Mouse (Mus musculus) cerebellum, adult 8-10 months (tissue): ENCODE results near the gene Anp32e.

Source experiments
- DNase-seq: peaks from one replicate; pipeline ENCODE4 v3.0.0; 2022

Gene Anp32e

DNA sequence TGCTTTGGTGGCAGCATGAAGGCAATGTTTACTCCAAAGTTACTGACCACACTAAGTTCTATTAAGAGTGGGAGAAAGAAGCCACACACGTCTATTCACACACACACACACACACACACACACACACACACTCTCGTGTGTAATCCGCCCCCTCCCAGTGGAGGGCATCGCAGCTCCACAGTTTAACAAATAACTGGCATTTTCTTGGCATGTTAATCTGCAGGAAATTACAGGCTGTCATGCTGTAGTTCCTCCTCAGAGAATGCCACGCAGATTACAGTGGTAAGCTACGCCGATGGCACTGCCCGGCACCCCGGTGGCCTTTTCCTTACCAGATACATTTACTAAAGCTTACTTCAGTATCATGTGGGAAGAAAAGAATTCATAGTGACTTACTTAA lies 49.2 kb downstream of the Anp32e start:
- DNase-seq, result no peak

DNA sequence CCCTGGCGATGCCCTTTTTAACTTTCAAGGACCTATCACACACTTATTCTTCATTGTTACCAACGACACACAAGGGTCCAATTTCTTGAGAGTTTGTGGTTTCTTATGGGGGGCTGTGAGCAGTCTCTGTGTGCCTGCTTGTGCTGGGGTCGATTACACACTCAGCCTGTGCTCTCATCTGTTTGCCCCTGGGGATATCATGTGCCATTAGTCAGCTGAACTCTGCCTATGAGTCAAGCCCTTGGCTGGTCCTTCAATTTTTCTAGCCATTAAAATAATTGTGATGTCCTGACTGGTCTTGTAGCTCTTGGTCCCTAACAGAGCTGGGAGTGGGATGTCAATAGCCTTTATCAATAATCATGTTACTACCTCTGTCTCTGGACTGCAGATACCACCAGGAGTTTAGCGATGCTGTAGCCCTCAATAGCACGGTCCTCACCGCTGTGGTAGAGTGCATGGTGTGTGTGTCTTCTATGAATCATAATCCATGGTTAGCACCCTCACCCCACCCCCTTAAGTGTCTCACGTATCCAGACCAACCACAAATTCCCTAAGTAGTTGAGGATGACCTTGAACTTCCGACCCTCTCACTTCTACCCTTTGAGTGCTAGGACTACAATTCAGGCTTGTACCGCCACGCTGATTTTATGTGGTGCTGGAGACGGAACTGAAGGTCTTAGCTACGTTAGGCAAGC lies 51.4 kb downstream of the Anp32e start:
- no peak for DNase-seq

DNA sequence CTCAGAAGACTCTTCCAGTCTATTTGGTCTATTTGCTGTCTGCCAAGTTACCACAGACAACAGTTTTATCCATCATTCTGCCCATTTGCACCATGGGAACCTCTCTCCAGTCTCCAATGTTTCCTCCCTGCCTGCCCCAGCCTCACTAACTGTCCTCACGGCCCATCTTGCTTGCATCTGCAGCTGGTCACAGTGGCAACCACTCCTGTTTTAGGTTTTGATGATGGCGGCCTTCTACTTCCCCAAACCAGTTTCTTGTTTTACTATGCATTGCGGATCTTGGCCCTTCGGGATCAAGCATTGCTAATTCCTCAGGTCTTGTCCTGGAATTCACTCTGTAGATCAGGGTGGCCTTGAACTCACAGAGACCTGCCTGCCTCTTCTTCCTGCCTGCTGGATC lies 53.1 kb downstream of the Anp32e start:
- DNase-seq, result no peak

DNA sequence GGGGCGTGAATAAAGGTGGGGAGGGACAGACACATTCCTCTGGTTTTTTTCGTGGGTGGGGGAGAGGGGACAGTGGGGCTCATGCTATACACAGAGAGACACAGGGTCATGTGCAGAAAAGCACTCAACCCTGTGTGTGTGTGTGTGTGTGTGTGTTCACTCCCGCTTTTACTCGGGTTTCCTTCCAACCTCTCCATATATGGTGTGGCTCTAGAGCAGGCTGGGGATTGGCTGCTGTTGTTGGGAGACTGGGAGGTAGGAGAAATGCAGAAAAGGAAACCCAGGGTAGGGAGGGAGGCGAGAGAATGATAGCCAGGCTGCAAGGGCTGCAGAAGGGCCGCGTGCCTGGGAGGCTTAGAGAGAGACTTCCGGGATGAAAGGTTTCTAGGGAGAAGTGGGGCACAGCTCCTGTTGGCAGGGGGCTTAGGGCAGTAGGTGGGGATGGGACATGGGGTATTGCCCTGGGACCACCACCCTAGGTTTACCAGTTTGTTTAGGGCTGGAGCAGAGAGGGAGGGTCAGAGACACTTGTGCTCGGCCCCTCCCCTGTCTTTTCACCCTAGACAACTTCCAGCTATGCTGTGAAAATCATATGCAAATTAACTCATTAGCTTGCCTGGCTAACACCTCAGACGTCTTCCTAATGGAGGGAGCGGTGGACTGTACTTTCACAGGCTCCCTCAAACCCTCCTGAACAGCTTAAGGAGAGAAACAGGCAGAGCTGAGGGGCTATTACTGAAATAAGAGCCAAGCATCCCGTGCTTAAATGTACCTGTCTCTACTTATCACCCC lies 56.4 kb downstream of the Anp32e start:
- DNase-seq, result peak; percentile 64

DNA sequence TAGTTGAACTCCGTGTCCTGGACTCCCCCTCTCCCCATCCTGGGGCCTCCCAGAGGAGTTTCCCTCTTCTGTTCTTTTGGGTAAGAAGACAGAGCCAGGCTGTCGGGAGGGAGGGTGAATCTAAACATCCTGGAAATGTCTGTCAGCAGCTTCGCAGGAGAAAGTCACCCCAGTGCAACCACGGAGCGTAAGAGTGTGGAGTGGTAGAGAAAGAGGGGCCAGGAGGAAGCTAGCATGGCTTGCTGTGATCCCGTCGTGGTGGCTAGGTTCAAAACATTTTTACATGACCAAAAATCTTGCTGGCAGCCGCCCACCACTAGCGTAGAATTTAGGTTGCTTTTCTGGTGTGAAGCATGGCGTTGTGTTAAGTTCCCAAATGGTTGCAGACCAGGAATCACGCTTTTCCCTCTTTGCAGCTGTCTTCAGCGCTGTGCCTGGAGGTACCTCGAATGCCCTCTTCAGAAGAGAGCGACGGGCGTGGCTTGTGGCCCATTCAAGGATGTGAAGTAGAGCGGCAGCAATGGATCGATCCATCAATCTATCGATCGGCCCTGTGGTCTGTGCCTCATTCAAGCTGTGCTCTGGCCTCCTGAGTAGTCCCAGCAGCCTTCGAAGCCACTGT lies 57.1 kb downstream of the Anp32e start:
- DNase-seq, result no peak

DNA sequence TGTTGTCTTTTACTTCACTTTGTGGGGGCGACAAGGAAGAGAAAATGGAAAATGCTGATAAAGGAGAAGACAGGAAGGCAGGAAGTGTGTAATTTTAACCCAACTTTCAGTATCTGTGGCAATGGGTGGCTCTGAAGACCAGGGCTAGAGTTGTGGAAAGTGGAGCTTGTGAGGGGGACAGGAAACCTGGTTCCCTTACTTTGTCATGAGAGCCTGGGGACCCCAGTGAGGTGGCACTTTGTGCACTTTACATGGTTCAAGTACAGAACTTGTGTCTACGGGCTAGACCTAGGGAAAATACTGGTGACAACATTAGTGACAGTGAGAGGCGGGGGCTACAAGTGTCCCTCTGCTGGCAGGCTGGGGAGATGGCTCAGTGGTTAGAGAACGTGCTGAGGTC lies 57.9 kb downstream of the Anp32e start:
- DNase-seq, result no peak

DNA sequence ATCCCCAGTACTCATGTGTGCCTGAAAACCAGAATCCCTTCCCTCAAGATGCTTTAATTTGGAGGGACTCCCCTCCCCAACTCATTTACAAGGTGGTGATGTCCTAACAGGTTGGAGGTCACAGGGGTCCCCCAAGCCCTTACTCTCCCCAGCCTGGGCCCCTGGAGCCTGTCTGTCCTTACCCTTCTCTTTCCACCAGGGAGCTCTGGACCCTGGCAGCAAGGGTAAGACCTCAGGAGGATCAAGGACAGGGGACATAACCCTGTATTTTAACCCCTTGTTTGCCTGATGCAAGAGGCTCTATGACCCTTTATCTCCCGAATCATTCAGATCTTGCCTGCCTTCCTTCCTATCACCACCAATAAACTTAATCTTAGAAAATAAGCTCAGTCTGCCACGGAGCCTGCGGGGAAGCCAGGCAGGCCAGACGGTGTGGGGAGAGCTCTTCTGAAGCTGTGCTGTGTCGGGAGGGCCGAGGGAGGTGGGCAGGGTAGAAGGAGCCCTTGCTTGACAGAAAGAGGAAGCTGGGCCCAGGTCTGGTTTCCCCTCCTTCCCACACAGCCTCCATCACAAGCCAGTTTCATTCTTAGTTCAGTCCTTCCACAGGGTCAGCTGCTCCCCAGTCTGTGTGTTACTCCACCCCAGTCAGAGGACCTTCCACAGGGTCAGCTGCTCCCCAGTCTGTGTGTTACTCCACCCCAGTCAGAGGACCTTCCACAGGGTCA lies 58.5 kb downstream of the Anp32e start:
- DNase-seq, result no peak

DNA sequence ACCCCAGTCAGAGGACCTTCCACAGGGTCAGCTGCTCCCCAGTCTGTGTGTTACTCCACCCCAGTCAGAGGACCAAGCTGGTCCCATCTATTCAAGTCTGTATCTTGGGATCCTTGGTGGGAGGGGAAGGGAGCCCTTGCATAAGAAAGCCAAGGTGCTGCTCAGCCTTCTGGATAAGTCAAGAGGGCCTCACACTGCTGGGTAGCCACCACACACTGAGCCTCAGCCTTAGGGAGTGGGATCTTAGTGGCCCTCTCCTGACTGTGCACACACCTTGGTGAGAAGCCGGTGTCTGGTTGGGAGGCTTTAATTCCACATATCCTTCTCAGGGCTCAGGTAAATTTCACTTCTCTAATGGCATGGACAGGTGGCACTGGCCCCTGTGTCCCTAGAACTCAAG lies 59.1 kb downstream of the Anp32e start:
- DNase-seq, result no peak

DNA sequence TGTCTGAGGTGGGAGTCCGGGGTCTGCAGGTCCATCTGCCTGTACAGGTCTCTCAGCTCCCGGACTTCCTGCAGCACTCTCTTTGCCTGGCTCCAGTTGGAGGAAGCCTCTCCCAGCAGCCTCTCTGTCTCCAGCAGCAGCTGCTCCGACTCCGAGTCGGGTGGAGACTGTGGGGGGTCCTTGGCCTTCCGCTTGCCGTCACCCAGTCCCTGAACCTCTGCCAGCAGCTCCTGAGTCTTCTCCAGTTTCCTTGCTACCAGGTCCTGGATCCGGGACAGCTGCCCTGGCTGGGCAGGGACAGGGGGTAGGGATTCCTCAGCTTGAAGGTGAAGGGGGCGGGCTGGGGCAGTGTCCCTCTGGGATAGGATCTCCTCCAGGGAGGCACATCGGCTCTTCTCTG lies 59.9 kb downstream of the Anp32e start:
- DNase-seq, result peak; percentile 65

DNA sequence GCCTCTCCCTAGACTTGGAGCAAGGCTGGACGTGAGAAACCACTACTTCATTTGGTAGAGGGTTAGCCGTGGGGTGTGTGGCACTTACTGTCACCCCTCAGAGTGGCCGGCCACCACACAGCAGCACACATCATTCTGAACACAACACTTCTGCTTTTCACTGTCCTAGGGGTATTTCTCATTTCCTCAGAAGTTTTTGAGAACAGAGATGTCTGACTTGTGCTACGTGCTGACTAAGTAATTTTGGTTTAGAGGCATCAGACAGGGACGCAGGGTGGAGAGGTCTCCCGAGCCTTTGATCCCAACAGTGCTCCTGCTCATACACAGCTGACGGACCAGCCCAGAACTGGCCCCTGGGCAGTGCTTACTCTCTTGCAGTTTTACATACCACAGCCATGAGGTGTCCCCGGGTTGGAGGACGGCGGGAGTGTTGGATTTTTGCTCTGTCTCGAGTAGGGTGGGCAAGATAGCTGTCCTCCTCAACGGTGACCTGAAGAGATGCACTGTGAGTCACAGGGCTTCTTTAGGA lies 61.4 kb downstream of the Anp32e start:
- no peak for DNase-seq

DNA sequence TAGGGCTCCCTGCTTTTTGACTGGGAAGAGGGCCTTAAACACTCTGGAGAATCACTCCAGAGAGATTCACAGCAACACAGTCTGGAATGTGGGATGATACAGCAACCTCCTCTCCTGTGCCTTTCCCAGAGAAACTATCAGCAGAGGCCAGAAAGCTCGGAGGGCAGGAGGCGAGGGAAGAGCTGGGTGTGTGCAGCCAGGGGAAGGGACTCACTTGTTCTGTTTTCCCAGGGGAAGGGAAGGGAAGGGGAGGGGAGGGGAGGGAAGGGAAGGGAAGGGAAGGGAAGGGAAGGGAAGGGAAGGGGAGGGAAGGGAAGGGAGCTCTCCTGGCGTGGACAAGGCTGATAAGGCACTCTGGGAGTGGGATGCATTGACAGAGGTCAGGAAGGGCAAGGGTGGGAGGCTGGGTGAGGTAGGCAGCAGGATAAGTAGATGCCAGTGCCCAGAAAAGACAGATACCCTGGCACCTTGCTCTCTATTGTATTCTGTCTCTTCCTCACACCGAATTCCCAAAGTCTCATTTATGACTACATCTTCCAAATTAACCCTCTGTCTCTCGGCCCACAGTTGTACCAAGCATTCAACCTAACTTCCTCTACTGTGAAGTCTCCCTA lies 64.1 kb downstream of the Anp32e start:
- DNase-seq, result no peak

DNA sequence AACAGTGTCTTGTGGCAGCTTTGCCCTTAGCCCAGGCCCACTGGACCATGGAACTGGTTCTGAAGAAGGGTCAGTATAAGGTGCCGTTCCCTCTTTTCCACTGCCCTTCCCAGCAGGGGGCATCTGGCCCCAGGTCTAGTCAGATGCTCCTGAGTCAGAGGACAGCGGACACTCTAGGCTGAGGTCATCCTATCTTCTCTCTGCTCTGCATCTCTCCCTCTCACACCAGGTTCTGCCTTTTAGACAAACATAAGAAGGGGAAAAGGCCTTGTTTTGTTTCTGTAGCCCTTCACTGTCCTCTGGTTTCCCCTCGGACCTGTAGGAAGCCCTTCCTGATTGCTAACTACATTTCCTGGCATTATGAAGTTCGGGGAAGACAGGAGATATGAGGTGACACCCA lies 64.8 kb downstream of the Anp32e start:
- peak; percentile 75 for DNase-seq

DNA sequence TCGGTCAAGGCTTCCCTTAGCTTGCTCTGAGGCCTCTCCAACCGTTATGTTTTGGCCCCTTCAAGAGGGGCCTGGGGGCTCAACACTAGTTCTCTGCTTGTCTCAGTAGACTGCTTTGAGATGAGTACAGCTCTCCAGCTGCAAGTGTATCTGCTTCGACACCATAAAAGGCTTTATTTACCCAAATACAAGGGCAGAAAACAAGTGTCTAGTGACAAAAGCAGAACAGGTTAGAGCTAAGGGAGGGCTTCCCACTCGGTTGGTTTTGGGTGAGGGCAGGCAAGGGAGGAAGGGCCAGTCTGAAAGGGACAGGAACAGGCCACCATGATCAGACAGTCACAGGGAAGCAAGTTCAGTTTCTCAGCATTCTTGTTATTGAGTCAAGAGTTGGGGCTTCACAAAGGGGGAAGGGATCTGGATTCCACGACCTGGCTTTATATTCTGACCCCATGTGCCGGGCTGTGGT lies 65.4 kb downstream of the Anp32e start:
- DNase-seq, result no peak

DNA sequence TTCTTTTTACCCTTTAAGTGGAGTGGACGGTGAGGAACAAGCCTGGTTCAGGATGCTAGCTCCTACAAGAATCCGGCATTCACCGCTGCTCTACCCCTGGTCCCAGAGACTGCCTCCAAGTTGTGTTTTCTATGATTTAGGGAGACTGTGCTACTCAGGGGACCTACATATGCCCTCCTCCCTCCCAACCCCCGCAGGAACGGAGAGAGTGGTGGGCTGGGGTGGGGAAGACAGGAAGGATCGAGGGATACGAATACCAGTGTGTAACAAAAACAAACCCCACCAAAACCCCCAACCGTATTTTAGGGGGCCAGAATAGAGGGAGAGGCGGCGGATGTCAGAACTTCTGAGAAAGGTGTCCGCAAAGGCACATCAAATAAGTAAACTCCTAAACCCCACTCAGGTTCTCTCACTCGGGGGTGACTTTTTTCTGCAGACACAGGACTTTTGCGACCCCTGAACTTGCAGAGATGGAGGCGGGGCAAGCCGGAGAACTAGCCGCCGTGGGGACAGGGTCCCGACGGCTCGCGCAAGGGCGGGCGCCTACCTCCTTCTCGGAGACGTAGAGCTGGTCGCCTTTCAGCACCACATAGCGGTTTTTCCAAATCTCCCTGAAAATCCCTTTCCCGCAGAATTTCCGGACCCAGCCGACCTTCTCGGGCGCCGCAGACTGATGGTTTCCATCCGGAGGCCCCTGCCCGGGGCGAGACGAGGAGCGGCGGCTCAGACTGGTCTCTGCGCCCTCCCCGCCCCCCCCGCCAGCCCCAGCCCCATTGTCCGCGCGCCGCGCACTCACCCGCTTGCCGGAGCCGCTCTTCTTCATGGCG lies 66.1 kb downstream of the Anp32e start:
- peak; percentile 65 for DNase-seq

DNA sequence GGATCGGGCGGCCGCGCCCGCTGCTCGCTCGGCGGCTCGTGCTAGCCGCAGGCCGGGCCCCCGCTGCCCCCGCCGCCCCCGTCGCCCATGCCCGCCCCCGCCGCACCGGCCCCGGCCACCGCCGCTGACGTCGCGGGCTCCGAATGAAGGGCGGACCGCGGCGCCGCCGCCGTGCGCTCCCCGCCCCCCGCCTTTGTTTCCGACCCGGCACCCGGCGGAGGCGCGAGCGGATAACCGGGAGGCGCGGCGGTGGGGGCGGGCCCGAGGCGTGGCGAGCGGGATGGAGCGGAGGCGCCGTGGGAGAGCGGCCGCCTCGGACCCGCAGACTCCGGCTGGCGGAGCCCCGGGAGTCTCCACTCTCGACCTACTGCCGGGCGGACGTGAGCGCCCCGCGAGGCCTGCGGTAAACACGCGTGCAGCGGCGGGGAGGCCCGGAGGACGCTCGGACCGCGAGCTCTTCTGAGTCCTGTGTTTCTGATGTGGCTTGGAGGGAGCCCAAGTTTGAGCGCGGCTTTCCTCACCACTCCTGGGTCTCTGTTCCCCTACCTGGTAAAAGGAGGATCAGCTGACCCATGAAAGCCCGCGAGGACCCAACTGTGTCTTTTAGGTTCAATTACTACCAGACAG lies 66.9 kb downstream of the Anp32e start, which contains the start of gene Plekho1:
Gene Plekho1, minus strand, starts transcription at position 200 of the 627 bp plus-strand sequence.
- peak; percentile 70 for DNase-seq

DNA sequence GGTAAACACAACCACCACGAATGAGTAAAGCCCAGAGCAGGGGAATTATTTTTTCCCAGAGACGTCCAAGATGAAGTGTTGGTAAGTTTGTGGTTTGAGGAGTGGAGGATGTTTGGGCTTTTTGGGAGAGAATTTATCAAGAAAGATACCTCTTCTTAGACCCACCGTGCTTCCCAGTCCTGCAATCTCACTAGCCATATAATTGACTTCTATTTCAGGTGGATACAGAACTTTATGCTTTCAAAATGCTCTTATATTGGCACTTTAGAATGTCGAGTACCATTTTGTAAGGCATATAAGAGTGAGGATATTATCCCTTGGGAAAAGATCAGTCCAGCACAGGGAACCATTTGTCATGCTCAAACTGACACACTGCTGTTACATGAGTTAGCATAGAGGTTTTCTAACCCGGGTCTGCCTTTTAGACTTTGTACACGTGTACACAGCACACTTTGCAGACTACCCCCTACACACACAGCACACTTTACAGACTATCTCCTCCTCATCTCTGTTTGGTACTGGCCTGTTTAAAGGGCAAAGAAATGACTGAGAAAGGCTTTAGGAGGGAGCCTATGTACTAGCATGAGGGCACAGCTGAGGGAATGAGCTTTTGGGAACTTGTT lies 67.5 kb downstream of the Anp32e start:
- DNase-seq, result no peak
